Mouse (Mus musculus): Measurements from ENCODE around the gene Dhrs7c.
A peak's percentile ranks its signal among the peaks of the same experiment; 100 is the strongest.

The Dhrs7c gene

GRCm38 (mm10) chr11:67797931-67798330 lies at the start of gene Dhrs7c:
Gene Dhrs7c (plus strand): TSS chr11:67798187.
- no peak for DNase-seq (ENCODE audit: low read depth, low spot score)

- DNase-seq (ENCODE audit: low read depth, low spot score): peak; percentile 46
Observed at GRCm38 (mm10) chr11:67756287-67756686, 41.7 kb upstream of the Dhrs7c start.

DNA sequence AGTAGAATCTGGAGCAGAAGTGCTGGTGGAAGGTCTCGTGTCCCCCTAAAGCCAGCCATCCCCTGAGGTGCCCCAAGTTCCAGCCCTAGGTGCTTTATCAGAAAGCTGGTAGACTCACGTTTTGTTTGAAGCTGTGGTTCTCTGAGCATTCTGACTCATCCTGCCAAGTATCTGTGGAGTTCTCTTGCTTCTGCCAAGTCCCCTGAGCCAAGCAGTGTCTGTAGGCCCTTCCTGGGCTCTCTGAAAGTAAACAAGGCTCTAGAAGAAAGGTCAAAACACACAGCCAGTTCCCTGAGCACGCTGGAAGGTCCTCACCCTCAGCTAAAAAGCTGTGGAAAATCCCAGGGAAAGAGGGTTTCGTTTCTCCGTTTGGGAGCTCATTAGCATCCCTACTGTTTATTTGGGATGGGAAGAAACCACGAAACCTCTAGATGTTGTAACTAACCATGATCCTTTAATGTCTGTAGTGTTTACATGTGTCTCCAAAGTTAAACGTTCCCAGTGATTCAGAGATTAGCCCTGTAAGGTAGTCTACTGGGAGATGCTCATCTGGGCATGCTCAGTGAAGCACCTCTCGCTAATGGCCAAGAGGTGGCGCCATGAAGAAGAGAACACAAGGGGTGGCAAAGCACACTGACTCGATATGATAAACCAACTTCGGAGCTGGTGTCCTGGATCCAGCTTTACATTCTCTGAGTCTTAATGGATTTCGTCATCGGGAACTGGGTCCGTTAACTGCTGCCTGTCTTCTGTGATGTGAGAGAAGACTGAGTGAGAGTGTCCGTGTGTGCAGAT lies 40.4 kb upstream of the Dhrs7c start:
- no peak for DNase-seq (ENCODE audit: low read depth, low spot score)

GRCm38 (mm10) chr11:67771053-67771452 lies 26.9 kb upstream of the Dhrs7c start, which contains the start of gene Glp2r:
Gene Glp2r (minus strand): TSS chr11:67771153.
- DNase-seq (ENCODE audit: low read depth, low spot score): no peak

GRCm38 (mm10) chr11:67771691-67772090 lies 26.3 kb upstream of the Dhrs7c start:
- no peak for DNase-seq (ENCODE audit: low read depth, low spot score)

GRCm38 (mm10) chr11:67772577-67772976 lies 25.4 kb upstream of the Dhrs7c start:
- DNase-seq (ENCODE audit: low read depth, low spot score): peak; percentile 68

- no peak for DNase-seq (ENCODE audit: low read depth, low spot score)
Observed at GRCm38 (mm10) chr11:67774379-67774778, 23.6 kb upstream of the Dhrs7c start, which contains the start of gene Gsg1l2. Gene Gsg1l2 (plus strand): TSS chr11:67774608.

GRCm38 (mm10) chr11:67790182-67790581 lies 7.8 kb upstream of the Dhrs7c start:
- no peak for DNase-seq (ENCODE audit: low read depth, low spot score)

DNA sequence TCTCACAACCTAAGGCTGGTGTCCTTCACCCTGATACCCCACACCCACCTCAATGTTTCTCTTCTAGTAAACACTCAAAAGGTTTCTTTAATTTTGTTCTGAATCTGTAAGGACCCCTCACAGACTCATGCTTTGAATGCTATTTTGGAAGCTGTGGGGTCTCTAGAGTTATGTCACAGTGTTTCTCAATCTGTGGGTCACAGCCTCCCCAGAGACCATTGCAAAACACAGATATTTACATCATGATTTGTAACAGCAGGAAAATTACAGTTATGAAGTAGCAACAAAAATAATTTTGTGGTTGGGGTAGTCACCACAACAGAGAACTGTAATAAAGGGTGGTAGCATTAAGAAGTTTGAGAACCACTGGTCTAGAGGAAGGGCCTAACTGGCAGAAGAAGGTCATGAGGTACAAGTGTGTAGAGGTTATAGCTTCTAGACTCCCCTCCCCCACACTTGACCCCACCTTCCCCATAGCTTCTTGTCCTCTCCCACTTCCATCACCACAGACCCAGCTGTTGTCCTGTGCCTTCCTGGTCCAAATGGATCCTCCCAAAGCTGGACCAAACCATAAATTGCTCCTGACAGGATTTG lies 2.2 kb downstream of the Dhrs7c start:
- DNase-seq (ENCODE audit: low read depth, low spot score): no peak

- DNase-seq (ENCODE audit: low read depth, low spot score): no peak
Observed at GRCm38 (mm10) chr11:67801169-67801568, 3.2 kb downstream of the Dhrs7c start.

DNA sequence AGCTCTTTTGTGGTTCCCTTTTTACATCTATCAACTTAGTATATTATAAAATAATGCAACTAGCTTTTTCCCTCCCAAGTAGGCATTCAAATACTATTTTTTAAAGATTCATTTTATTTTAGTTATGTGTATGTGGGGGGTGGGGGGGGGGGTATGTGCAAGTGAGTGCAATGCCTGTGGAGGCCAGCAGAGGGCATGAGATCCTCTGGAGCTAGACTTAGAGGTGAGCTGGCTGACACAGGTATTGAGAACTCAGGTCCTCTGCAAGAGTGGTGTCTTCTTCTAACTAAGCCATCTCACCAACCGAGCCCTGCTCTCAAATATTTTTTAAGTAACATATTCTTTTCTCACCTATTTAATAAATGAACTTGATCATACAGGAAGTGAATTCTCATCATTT lies 7.6 kb downstream of the Dhrs7c start:
- no peak for DNase-seq (ENCODE audit: low read depth, low spot score)

DNA sequence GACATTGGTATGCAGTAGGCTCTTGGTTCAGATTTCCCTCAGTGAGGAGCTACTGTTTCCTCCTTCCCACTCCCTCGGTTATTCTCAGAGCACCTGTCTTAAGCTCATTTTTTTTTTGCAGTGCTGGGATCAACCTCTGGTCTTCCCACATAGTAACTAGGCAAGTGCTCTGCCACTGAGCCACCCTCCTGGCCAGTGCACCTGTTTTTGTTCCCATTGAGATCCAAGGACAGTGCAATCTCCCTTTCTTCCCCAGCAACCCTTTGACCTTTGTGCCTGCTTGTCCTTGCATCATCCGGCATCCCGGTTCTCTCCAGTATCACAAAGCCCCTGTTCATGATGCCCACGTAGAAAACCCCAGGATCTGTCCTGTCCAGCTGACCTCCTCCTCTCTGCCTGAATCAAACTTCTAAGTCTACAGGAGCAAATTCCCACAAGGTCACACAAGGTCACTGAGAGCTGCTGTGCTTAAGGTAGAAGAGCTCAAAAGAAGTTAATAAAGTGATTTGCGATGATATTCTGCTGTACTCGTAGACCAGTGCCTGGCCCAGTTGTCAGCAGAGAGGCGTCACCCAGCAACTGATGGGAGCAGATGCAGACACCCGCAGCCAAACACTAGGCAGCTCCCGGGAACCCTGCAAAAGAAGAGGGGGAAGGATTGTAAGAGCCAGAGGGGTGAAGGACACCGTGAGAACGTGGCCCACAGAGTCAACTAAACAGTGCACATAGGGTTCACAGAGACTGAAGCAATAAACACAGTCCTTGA lies 9.0 kb downstream of the Dhrs7c start:
- no peak for DNase-seq (ENCODE audit: low read depth, low spot score)

DNA sequence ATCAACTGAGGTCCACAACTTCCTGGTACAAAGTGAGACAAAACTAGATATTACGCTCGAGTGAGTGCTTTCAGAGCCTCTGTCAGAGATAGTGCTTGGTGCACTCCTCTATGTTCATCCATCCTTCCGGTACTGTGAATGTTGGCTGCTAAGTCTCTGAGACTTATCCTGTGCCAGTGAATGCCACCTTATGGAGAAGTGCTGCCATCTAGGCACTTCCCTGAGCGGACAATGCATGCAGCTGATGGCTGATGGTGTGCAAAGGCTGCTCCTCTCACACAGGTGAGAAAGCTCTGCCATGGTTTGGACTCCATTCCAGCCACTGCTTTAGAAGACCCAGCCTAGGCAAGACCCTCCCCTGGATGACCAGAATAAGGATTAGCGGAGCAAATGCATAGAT lies 10.1 kb downstream of the Dhrs7c start:
- DNase-seq (ENCODE audit: low read depth, low spot score): no peak

DNA sequence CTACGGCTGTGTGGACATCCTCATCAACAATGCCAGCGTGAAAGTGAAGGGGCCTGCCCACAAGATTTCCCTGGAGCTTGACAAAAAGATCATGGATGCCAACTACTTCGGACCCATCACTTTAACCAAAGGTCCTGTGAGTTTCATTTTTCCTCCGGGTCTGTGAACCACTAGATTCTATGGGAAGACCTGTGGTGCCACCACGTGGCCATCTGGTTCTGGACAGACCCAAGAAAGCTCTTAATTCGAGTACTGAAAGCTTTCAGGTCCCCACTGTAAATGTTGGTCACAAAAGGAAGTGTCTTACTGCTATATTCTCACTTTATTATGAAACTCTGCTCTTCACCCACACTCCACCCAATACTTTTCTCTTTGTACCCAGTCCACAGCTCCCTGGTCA lies 13.5 kb downstream of the Dhrs7c start:
- no peak for DNase-seq (ENCODE audit: low read depth, low spot score)

DNA sequence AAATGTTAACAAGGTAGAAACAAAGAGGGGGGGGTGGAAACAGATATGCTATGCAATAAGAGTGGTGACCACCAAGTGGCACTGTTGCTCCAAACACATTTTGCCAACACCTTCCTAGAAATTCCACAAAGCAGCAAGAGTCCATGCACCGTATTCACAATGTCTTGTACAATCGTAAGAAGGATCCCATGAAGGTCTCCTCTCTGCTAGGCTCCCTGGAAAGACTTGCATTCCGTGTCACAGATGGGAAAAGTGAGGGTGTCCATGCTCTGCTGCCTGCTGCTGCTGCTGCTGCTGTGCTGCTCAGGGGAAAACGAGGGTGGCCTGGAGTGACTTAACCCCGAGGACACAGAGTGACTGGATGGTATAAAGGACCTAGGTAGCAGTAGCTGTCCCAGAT lies 21.6 kb downstream of the Dhrs7c start:
- peak; percentile 53 for DNase-seq (ENCODE audit: low read depth, low spot score)

GRCm38 (mm10) chr11:67820221-67820620 lies 22.2 kb downstream of the Dhrs7c start:
- DNase-seq (ENCODE audit: low read depth, low spot score): no peak

DNA sequence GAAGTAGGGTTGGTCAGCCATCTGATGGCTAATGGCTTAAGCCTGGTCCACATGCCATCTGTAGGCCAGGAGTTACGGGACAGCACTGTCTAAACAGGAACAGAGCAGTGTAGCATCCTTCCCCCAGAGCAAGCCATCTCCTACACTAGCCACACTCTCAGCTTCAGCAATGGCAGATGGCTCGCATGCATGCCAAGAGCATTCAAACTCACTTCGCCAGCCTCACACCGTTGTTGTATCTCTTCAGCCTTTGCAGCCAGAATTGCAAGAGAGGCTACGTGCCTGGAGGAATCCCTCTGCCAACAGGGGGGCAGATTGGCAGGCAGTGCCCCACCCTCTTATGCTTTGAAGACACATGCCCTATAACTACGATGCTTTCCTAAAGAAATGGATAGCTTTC lies 23.6 kb downstream of the Dhrs7c start:
- DNase-seq (ENCODE audit: low read depth, low spot score): peak; percentile 78

GRCm38 (mm10) chr11:67828360-67829059 lies 30.5 kb downstream of the Dhrs7c start:
- no peak for DNase-seq (ENCODE audit: low read depth, low spot score)

DNA sequence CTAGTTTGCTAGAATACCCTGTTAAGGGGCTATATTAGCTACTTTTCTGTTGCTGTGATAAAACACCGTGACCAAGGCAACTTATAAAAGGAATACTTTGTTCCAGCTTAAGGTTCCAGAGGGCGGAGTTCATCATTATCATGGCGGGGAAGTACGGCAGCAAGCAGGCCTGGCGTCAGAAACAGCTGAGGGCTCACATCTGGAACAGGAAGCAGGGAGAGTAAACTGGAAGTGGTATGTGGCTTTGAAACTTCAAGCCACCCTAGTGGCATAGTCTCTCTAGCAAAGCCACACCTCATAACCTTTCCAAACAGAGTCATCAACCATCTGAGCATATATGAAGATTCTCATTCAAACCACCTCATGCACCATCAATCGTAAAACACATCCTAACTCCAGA lies 31.5 kb downstream of the Dhrs7c start:
- DNase-seq (ENCODE audit: low read depth, low spot score): no peak

- no peak for DNase-seq (ENCODE audit: low read depth, low spot score)
Observed at GRCm38 (mm10) chr11:67831820-67832219, 33.8 kb downstream of the Dhrs7c start.

DNA sequence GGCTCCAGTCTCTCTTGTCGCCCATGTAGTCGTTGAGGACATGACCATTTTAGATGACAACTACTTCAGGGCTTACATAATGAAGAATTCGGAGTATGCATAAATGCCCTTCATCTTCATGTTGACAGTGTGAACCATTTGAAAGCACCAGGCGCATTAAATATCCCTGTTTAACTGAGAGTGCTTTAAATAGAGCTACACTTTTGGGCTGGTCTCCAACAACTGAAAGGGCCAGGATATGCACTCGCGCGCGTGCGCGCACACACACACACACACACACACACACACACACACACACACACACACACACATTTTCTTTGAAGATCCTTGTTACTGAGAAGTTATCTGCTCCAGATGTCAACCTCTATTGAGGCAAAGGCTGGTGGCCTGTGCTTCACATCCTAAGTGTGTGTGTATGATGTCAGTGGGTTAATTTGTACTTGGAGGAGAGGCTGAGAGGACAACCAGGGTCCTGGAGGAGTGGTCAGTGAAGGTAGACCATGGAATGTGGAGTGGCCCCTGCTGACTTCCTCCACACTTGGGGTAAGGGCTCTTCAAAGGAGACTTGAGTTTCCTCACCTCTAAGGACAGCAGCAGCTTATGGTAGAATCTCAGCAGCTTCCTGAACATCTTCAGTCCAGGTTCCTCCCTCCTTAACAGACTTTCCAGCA lies 37.6 kb downstream of the Dhrs7c start:
- DNase-seq (ENCODE audit: low read depth, low spot score): no peak

All from telencephalon, adult 2 months (tissue).